Mouse (Mus musculus) adrenal gland, adult (tissue): ENCODE results near the gene Maml1.

Experiments used
- DNase-seq, 2 experiments: peaks; one replicate each; pipeline ENCODE4 v3.0.0; 2022 to 2023; ENCODE audit warnings: low spot score in 1 of 2; ENCODE audit not compliant: inconsistent age in 2 of 2

Maml1 gene

GRCm38 (mm10) chr11:50243926-50244325 lies 48.2 kb downstream of the Maml1 start:
- DNase-seq, result peak in 1 of 2 experiments; percentile 31

- DNase-seq, result peak in 1 of 2 experiments; percentile 46
These were observed 51.7 kb downstream of the Maml1 start for GRCm38 (mm10) chr11:50240235-50240911.

GRCm38 (mm10) chr11:50238821-50239791 lies 53.0 kb downstream of the Maml1 start:
- peak in 1 of 2 experiments; percentile 50 for DNase-seq

- peak in 1 of 2 experiments; percentile 63 for DNase-seq
These were observed 53.8 kb downstream of the Maml1 start, which contains the start of gene Ltc4s for GRCm38 (mm10) chr11:50238324-50238723. Gene Ltc4s, minus strand, starts transcription at chr11:50238616.

GRCm38 (mm10) chr11:50236937-50237835 lies 54.9 kb downstream of the Maml1 start:
- DNase-seq, result peak in 1 of 2 experiments; percentile 55

GRCm38 (mm10) chr11:50236540-50236936 lies 55.6 kb downstream of the Maml1 start:
- DNase-seq, result peak; percentile 93 to 96

GRCm38 (mm10) chr11:50234606-50235005 lies 57.5 kb downstream of the Maml1 start:
- peak; percentile 21 to 35 for DNase-seq

- DNase-seq, result peak; percentile 19 to 47
These were observed 58.1 kb downstream of the Maml1 start for GRCm38 (mm10) chr11:50233993-50234392.

- DNase-seq, result peak in 1 of 2 experiments; percentile 23
These were observed 59.1 kb downstream of the Maml1 start for GRCm38 (mm10) chr11:50233022-50233421.

GRCm38 (mm10) chr11:50231411-50231810 lies 60.7 kb downstream of the Maml1 start:
- peak; percentile 32 to 88 for DNase-seq

- DNase-seq, result peak in 1 of 2 experiments; percentile 52
These were observed 61.4 kb downstream of the Maml1 start for GRCm38 (mm10) chr11:50230481-50231304.

- peak; percentile 80 to 92 for DNase-seq
These were observed 62.7 kb downstream of the Maml1 start for GRCm38 (mm10) chr11:50229252-50229910.

GRCm38 (mm10) chr11:50228772-50229171 lies 63.3 kb downstream of the Maml1 start:
- DNase-seq, result peak in 1 of 2 experiments; percentile 74

- peak in 1 of 2 experiments; percentile 42 for DNase-seq
These were observed 64.4 kb downstream of the Maml1 start for GRCm38 (mm10) chr11:50227736-50228135.

- peak in 1 of 2 experiments; percentile 70 for DNase-seq
These were observed 64.9 kb downstream of the Maml1 start for GRCm38 (mm10) chr11:50227226-50227625.

- DNase-seq, result no peak
These were observed 65.7 kb downstream of the Maml1 start for GRCm38 (mm10) chr11:50226406-50226805.

- peak; percentile 71 to 88 for DNase-seq
These were observed 66.3 kb downstream of the Maml1 start for GRCm38 (mm10) chr11:50225611-50226378.
